Mouse (Mus musculus): ENCODE measurements at regions not wholly inside any gene's neighbourhood (a gene's known extent, or its start where the extent isn't known, plus 50 kb on each side); places are given as distances from the start of the nearest gene placed in this dataset.

DNA sequence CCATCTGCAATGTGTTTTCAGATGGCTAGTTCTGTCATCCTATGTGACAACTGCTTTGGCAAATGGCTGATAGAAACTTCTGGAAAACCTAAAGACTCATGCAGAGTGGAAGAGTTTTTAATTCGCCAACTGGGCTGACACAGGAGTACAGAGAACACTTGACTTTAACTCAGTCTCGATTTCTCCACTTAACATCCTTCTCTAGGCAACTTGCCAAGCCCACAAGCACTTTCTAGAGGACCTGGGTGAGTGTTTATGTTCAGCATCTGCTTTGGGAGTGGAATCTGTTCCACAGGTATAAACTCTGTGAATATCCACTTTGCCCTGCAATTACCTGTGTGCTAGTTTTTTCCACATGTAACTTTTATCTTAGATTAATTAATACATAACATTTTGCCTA is 85.1 kb upstream of the Prep start:
- H3K4me1 ChIP-seq (replicated peaks; ENCODE audit: control insufficient read depth, insufficient read depth, low read length) = no peaks in the 10 kb centered on the region
- H3K27me3 ChIP-seq (ENCODE audit: control insufficient read depth, insufficient read depth, low read length) = no peaks in the 10 kb centered on the region
- no peaks in the 10 kb centered on the region for H3K36me3 ChIP-seq (ENCODE audit: control insufficient read depth, insufficient read depth, low read length)
- no peak overlapping the region for H3K9ac ChIP-seq (ENCODE audit: low read length)
- WGBS = 88% methylated on average over 2 of the region's 2 CpGs
- no peaks in the 10 kb centered on the region for H3K9me3 ChIP-seq (ENCODE audit: control insufficient read depth, low read length)
- no peak for DNase-seq (ENCODE audit: low spot score)
- ATAC-seq (replicated peaks; ENCODE audit: low FRiP score) = no peak
- no peak overlapping the region for H3K4me3 ChIP-seq (ENCODE audit: low read depth, low read length)
- H3K27ac ChIP-seq (ENCODE audit: low read depth, low read length) = no peak overlapping the region
- no peak overlapping the region for H3K4me2 ChIP-seq (ENCODE audit: low read depth, low read length, severe bottlenecking)

GRCm38 (mm10) chr10:44976815-44977214 is 90.2 kb upstream of the Prep start:
- H3K27ac ChIP-seq (ENCODE audit: low read depth, low read length) = no peak overlapping the region
- H3K4me2 ChIP-seq (ENCODE audit: low read depth, low read length, severe bottlenecking) = no peak overlapping the region
- H3K27me3 ChIP-seq (ENCODE audit: control insufficient read depth, insufficient read depth, low read length) = no peaks in the 10 kb centered on the region
- ATAC-seq (replicated peaks; ENCODE audit: low FRiP score) (no peak), DNase-seq (ENCODE audit: low spot score) (no peak)
- no peaks in the 10 kb centered on the region for H3K9me3 ChIP-seq (ENCODE audit: control insufficient read depth, low read length)
- H3K9ac ChIP-seq (ENCODE audit: low read length) = no peak overlapping the region
- no peaks in the 10 kb centered on the region for H3K36me3 ChIP-seq (ENCODE audit: control insufficient read depth, insufficient read depth, low read length)
- 93% methylated on average over 2 of the region's 2 CpGs for whole genome bisulfite sequencing
- no peak overlapping the region for H3K4me3 ChIP-seq (ENCODE audit: low read depth, low read length)
- H3K4me1 ChIP-seq (replicated peaks; ENCODE audit: control insufficient read depth, insufficient read depth, low read length) = no peaks in the 10 kb centered on the region

GRCm38 (mm10) chr10:44971911-44972310 is 95.1 kb upstream of the Prep start:
- Histone ChIP-seq H3K4me2 (ENCODE audit: low read depth, low read length, severe bottlenecking) (no peak overlapping the region), H3K4me1 (replicated peaks; ENCODE audit: control insufficient read depth, insufficient read depth, low read length) (no peaks in the 10 kb centered on the region), H3K9ac (ENCODE audit: low read length) (no peak overlapping the region), H3K27me3 (ENCODE audit: control insufficient read depth, insufficient read depth, low read length) (no peaks in the 10 kb centered on the region), H3K9me3 (ENCODE audit: control insufficient read depth, low read length) (no peaks in the 10 kb centered on the region), H3K36me3 (ENCODE audit: control insufficient read depth, insufficient read depth, low read length) (no peaks in the 10 kb centered on the region), H3K27ac (ENCODE audit: low read depth, low read length) (no peak overlapping the region), H3K4me3 (ENCODE audit: low read depth, low read length) (no peak overlapping the region)
- DNase-seq (ENCODE audit: low spot score) (no peak), ATAC-seq (replicated peaks; ENCODE audit: low FRiP score) (no peak)
- 85% methylated on average over 2 of the region's 2 CpGs for WGBS

GRCm38 (mm10) chr10:44959968-44960367 is 107.0 kb upstream of the Prep start:
- 81% methylated on average over 3 of the region's 3 CpGs for WGBS
- Histone ChIP-seq H3K4me2 (ENCODE audit: low read depth, low read length, severe bottlenecking) (no peak overlapping the region), H3K36me3 (ENCODE audit: control insufficient read depth, insufficient read depth, low read length) (no peaks in the 10 kb centered on the region), H3K9me3 (ENCODE audit: control insufficient read depth, low read length) (no peaks in the 10 kb centered on the region), H3K27me3 (ENCODE audit: control insufficient read depth, insufficient read depth, low read length) (no peaks in the 10 kb centered on the region), H3K9ac (ENCODE audit: low read length) (no peak overlapping the region), H3K4me3 (ENCODE audit: low read depth, low read length) (no peak overlapping the region), H3K4me1 (replicated peaks; ENCODE audit: control insufficient read depth, insufficient read depth, low read length) (no peaks in the 10 kb centered on the region), H3K27ac (ENCODE audit: low read depth, low read length) (no peak overlapping the region)
- ATAC-seq (replicated peaks; ENCODE audit: low FRiP score) = no peak
- no peak for DNase-seq (ENCODE audit: low spot score)

DNA sequence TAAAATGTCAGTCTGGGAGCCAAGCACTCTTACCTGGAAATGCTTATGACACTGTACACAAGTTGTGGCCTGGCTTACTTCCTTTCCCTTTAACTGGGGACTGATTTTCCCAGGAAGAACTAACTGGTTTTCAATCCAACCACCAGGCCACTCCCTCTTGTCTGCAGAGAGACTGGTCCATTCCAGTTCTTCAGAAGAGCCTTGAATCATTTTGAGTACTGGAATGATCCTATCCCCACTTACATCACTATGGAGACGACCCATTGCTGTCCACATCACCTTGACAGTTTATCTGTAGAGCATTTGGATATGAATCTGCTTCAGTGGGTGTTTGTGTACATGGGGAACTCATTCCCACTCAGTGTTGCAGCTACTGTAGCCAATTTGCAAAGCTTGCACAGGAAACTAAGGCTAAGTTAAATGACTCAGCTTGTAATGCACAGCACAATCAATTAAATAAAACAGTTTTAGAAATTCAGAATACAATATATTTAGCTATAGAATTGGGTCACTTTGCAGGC is 121.7 kb upstream of the Prep start:
- ATAC-seq (replicated peaks; ENCODE audit: low FRiP score) = no peak
- Histone ChIP-seq H3K9ac (ENCODE audit: low read length) (no peak overlapping the region), H3K36me3 (ENCODE audit: control insufficient read depth, insufficient read depth, low read length) (no peaks in the 10 kb centered on the region), H3K27ac (ENCODE audit: low read depth, low read length) (no peak overlapping the region), H3K4me2 (ENCODE audit: low read depth, low read length, severe bottlenecking) (no peak overlapping the region), H3K27me3 (ENCODE audit: control insufficient read depth, insufficient read depth, low read length) (no peaks in the 10 kb centered on the region), H3K4me1 (replicated peaks; ENCODE audit: control insufficient read depth, insufficient read depth, low read length) (no peaks in the 10 kb centered on the region; the same call in 1 of the 2 replicates), H3K4me3 (ENCODE audit: low read depth, low read length) (no peak overlapping the region), H3K9me3 (ENCODE audit: control insufficient read depth, low read length) (no peaks in the 10 kb centered on the region)
- 63% methylated on average over 1 of the region's 1 CpGs for WGBS
- no peak for DNase-seq (ENCODE audit: low spot score)

DNA sequence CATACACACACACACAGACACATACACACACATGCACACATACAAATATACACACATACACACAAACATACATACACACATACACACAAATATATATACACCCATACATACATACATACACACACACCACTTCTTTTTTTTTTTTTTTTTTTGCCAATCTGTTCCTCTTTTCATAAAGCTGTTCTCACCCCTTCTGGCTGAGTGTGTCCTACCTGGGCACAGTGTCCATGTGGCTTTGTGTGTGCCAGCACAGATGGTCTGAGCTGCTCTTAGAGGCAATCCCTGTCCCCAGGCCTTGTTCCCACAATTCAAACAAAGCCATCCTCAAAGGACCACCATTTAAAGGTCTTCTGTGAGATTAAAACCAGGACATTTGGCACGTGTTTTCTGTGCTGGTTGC is 127.6 kb upstream of the Prep start:
- Histone ChIP-seq H3K4me3 (ENCODE audit: low read depth, low read length) (no peak overlapping the region), H3K27me3 (ENCODE audit: control insufficient read depth, insufficient read depth, low read length) (no peaks in the 10 kb centered on the region), H3K36me3 (ENCODE audit: control insufficient read depth, insufficient read depth, low read length) (no peaks in the 10 kb centered on the region), H3K27ac (ENCODE audit: low read depth, low read length) (no peak overlapping the region), H3K4me1 (replicated peaks; ENCODE audit: control insufficient read depth, insufficient read depth, low read length) (no peaks in the 10 kb centered on the region; the same call in 1 of the 2 replicates), H3K9me3 (ENCODE audit: control insufficient read depth, low read length) (no peaks in the 10 kb centered on the region), H3K4me2 (ENCODE audit: low read depth, low read length, severe bottlenecking) (no peak overlapping the region), H3K9ac (ENCODE audit: low read length) (no peak overlapping the region)
- 59% methylated on average over 1 of the region's 1 CpGs for WGBS
- ATAC-seq (replicated peaks; ENCODE audit: low FRiP score) (no peak), DNase-seq (ENCODE audit: low spot score) (no peak)

GRCm38 (mm10) chr10:44936976-44937500 is 130.0 kb upstream of the Prep start:
- Histone ChIP-seq H3K4me2 (ENCODE audit: low read depth, low read length, severe bottlenecking) (no peak overlapping the region), H3K4me3 (ENCODE audit: low read depth, low read length) (no peak overlapping the region), H3K27ac (ENCODE audit: low read depth, low read length) (no peak overlapping the region), H3K4me1 (replicated peaks; ENCODE audit: control insufficient read depth, insufficient read depth, low read length) (no peaks in the 10 kb centered on the region; the same call in 1 of the 2 replicates), H3K9ac (ENCODE audit: low read length) (no peak overlapping the region), H3K27me3 (ENCODE audit: control insufficient read depth, insufficient read depth, low read length) (no peaks in the 10 kb centered on the region), H3K36me3 (ENCODE audit: control insufficient read depth, insufficient read depth, low read length) (no peaks in the 10 kb centered on the region), H3K9me3 (ENCODE audit: control insufficient read depth, low read length) (no peaks in the 10 kb centered on the region)
- ATAC-seq (replicated peaks; ENCODE audit: low FRiP score) (no peak), DNase-seq (ENCODE audit: low spot score) (no peak)
- WGBS = 70% methylated on average over 5 of the region's 5 CpGs

DNA sequence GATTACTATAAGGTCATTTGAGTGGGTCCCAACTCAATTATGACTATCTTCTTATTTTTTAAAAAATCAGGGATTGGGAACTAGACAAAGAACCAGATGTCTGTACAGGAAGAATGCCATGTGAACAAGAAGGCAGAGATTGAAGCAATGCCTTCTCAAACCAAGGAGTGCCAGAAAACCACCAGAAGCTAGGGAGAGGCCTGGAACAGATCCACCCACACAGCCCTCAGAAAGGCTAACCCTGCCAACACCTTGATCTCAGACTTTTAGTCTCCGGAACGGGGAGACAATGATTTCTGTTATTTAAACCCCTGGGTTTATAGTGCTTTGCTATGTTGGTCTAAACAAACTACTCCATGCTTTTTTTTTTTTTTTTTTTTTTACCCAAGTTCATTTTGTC is 136.2 kb upstream of the Prep start:
- H3K4me3 ChIP-seq (ENCODE audit: low read depth, low read length) = no peak overlapping the region
- H3K27ac ChIP-seq (ENCODE audit: low read depth, low read length) = no peak overlapping the region
- ATAC-seq (replicated peaks; ENCODE audit: low FRiP score) = no peak
- no peaks in the 10 kb centered on the region for H3K9me3 ChIP-seq (ENCODE audit: control insufficient read depth, low read length)
- H3K4me2 ChIP-seq (ENCODE audit: low read depth, low read length, severe bottlenecking) = no peak overlapping the region
- H3K4me1 ChIP-seq (replicated peaks; ENCODE audit: control insufficient read depth, insufficient read depth, low read length) = no peaks in the 10 kb centered on the region
- no peak overlapping the region for H3K9ac ChIP-seq (ENCODE audit: low read length)
- H3K27me3 ChIP-seq (ENCODE audit: control insufficient read depth, insufficient read depth, low read length) = no peaks in the 10 kb centered on the region
- H3K36me3 ChIP-seq (ENCODE audit: control insufficient read depth, insufficient read depth, low read length) = no peaks in the 10 kb centered on the region
- DNase-seq (ENCODE audit: low spot score) = no peak
- 93% methylated on average over 2 of the region's 2 CpGs for WGBS

DNA sequence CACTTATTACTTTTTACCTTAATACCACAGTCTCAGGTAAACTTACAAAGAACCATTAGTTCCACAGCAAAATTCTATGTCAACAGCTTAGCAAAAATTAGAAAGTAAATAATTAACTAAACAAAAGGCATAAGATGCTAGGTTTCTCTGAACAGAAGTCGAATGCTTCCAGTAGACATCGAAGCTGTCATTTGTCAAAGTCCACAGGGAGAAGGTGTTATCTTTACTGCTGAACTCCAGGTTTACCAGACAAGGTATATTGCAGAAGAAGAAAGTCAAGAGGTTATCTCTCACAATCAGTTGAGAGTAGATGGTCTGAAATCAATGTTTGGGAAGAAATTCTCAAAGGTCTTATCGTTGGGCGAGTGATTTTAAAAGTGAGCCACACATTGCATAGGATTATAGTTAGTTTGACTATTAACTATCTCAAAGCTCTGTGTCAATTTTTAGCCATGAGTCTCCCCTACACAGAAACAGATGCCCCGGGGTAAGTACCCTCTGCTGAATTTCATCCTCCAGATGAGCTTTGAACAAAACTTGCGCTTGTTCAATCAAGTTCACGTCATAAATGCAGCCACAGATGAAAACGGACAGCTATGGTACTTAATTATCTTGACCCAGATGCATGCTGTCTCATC is 153.1 kb upstream of the Prep start:
- Histone ChIP-seq H3K9ac (ENCODE audit: low read length) (no peak overlapping the region), H3K4me2 (ENCODE audit: low read depth, low read length, severe bottlenecking) (no peak overlapping the region), H3K9me3 (ENCODE audit: control insufficient read depth, low read length) (no peaks in the 10 kb centered on the region), H3K4me3 (ENCODE audit: low read depth, low read length) (no peak overlapping the region), H3K4me1 (replicated peaks; ENCODE audit: control insufficient read depth, insufficient read depth, low read length) (no peaks in the 10 kb centered on the region), H3K27ac (ENCODE audit: low read depth, low read length) (no peak overlapping the region), H3K27me3 (ENCODE audit: control insufficient read depth, insufficient read depth, low read length) (no peaks in the 10 kb centered on the region), H3K36me3 (ENCODE audit: control insufficient read depth, insufficient read depth, low read length) (no peaks in the 10 kb centered on the region)
- WGBS = 95% methylated on average over 8 of the region's 8 CpGs
- ATAC-seq (replicated peaks; ENCODE audit: low FRiP score) = no peak
- no peak for DNase-seq (ENCODE audit: low spot score)

Data from forebrain, embryonic 11.5 days (tissue).